Mouse (Mus musculus) bone marrow, adult 2 months (tissue): ENCODE measurements around the gene Sdccag8.

Experiments
- CTCF ChIP-seq: fragments of 200-500 bp; IDR thresholded peaks from 2 replicates; pipeline ENCODE4 v1.5.1; 2011; ENCODE audit warnings: low read length, control low read depth; ENCODE audit not compliant: control insufficient read depth, insufficient read depth
- POLR2A ChIP-seq: fragments of 200-500 bp; IDR thresholded peaks from 2 replicates; pipeline ENCODE4 v1.6.1; 2011; ENCODE audit warnings: low read depth, mild to moderate bottlenecking, control low read depth, low read length, borderline replicate concordance; ENCODE audit not compliant: control insufficient read depth

DNA sequence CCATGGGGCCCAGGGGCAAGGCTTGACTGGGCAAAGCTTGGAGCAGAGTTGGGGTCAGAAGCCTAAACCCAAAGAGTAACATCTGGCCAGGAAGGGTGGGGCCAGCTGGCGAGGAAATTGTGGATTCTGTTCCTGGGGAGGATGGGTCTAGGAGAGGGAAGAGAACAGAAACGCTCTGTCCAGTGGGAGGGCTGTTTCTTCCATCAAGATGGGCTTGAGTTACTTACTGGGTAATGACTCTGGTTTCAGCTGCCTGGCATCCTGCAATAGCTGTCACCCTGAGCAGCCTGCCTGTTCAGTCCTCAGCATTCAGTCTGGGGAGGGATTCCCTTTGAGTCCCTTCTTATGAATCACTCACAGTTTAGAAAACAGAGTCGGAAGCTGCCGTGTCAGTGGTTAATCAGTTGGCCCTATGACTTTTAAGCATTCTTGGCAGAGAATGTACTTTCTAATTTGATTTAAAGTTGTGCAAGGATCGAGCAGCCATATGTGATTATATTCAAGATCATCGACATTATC is 200.5 kb downstream of the Sdccag8 start:
- no peak for TF ChIP-seq CTCF
- TF ChIP-seq POLR2A = no peak
